Mouse (Mus musculus) urinary bladder, postnatal 36 days (tissue): ENCODE measurements around the gene Fam98a.

Experiments
- DNase-seq, 2 experiments: peaks; one replicate each; pipeline ENCODE4 v3.0.0; 2022; ENCODE audit warnings: low spot score in 2 of 2, mixed read lengths in 1 of 2

Gene Fam98a

DNA sequence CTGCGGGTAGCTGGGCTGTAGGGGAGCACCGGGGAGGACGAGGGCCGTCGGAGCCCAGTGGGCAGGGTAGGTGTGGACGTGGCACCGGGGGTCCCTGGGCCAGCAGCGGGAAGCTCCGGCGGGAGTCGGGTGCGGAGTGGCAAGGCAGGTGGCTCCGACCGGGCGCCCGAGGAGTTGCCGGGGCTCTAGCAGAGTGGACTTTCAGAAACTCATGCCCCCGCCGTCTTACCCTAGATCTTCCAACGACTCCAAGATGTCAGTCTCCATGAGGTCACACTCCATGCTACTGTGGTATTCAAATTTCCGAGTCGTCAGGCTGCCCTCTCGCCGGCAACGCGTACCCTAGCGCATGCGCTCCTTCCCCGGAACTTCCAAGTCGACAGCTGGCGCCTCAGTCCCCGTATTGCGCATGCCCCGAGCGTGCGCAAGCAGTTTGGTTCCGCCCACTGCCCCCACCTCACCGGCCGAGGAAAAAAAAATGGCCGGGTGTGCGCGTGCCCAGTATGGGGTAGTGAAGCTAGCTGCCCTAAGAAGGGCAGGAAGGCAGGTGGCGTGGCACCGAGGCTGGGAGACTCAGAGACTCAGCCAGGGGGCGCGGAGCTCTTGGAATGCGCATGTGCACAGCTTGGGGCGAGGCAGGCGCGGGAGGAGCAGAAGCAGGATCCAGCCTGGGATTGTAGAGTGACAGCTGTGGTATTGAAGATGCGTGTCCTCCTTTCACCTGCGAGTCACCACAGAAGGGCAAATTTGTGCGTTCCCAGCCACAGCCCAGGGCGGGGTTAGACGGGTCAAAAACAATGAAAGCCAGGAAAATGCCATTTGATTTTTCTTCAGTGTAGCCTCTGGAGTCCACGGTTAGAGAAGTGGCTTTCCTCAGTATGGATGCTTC is at the start of gene Fam98a:
Fam98a (minus strand) TSS at position 435 of the 889 bp plus-strand sequence.
- peak; percentile 97 for DNase-seq

DNA sequence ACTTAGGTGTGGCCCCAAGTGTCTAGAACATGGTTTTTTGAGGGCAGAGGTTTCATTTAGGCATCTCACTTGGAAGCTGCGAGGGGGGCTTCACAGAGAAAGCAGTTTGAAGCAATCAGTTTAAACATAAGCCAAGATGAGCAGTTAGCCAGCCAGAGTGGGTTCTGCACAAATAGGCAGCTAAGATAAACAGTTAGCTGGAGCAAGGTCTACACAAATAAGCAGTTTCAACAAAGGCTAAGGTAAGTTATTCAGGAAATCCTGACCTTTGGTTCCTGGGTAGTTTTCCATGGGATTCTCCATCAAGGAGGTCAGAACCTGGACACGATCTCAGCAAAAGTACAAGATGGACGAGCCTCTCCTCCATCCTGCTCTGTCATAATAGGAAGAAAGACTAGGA is 46.9 kb upstream of the Fam98a start:
- no peak for DNase-seq

DNA sequence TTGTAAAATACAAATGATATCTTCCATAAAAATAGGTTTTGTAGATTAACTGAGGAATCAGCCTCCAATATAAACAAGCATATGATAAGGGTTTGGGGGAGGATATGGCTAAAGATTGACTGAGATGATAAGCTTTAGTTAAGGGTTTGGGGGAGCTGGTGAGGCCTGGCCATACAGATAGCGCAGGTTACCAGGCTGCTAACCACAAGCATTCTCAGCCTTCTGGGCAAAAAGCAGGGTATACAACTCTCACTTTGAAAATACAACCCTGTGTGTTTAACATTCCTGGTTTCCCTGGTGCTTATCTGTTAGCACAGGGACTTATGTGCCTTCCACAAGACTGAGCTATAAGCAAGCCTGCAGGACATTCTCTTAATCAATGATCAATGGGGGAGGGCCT is 31.0 kb upstream of the Fam98a start:
- DNase-seq = no peak

DNA sequence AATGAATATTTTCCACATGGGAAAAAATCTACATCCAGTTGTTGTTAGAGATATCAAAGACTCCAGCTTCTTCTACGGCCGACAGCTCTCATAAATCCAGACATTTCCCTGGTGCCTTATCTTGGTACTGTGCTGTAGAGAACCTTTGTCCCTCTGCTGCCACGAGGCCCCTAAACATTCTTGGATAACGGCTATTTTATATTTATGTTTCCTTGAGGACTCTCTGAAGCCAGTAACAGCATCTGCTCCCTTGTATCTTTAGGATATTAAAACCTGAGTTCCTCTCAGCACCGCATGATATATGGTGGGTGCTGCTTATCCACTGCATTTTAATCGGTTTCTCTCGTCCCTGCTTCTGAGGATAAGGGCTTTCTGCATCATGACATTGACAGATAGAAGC is 23.9 kb upstream of the Fam98a start:
- DNase-seq = no peak

DNA sequence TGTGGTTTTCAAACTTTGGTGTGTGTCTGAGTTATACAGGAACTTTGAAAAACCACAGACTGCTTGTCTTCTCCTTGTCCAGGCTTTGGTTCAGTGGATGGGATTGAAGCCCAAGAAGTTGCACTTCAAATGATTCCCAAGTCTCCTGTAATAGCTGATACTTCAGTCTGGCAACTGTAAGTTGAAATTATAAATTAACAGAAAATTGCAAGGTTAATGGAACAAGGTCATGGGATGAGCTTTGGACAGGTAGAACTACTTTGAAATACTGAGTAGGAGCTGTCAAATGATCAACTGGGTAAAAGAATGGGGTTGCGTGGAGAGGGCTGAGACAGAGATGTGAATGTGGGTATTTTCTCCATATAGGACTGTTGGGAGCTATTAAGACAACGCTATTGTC is 6.3 kb upstream of the Fam98a start:
- no peak for DNase-seq

DNA sequence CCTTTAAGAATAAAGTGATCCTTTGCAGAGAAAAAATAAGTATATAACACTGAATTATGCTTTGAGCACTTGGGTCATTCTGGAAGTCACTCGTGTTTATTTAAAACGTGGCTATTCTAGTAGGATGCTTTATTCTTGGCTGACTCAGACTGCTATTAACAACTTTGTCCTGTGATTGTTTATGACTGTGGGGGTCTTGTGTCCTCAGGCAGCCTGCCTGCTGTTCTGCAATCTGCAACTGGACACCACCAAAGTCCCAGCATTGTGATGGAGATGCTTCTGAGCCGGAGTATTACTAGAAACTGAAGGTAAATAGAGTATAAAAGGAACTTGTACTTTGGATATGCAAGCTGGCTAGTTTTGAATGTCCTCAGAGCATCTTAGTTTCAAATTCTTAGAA is 5.3 kb upstream of the Fam98a start:
- DNase-seq = no peak

DNA sequence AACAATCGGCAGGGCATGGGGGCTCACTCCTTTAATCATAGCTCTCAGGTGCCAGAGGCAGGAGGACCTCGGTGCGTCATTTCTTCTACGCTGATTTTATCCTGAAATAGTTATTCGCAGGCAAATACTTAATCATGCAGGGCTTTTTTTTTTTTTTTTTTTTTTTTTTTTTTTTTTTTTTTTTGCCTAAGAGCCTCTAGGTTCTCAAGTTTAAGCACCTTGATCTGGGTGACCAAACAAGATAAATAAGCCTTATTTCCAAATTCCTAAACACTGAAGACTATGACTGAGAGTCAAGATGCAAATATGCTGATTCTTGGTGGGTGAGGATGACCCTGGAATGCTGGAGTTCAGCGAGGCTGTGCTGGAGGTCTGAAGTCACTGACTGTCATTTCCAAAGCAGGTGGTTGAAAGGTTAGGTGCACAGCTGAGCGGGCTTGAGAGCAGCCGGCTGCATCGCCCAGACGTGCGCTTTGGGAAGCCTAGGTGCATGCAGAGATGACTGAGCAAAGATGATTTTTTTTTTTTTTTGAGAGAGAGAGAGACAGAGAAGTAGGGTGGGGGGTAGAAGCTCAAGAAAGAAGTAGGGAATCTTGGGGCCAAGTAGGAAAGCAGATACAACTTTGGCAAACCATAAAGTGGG is 854 bp downstream of the Fam98a start:
- DNase-seq = no peak

DNA sequence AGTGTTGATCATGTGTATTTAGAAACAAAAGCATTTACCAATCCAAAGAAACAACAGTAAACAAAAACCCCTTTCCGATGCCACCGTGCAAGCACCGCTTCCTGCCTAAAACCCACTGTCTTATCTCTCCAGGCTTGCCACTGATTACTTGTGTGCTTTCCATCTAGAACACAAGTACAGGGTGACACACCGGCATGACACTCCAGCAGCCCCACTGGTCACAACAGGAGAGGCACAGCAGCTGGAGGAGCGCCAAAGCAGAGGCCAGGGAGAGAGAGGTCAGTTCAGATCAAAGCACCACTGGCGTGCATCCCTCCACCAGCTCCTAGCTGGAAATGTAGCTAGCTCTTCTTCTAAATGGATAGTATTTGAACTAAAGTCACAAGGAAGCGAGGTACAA is 7.5 kb downstream of the Fam98a start:
- DNase-seq = no peak

DNA sequence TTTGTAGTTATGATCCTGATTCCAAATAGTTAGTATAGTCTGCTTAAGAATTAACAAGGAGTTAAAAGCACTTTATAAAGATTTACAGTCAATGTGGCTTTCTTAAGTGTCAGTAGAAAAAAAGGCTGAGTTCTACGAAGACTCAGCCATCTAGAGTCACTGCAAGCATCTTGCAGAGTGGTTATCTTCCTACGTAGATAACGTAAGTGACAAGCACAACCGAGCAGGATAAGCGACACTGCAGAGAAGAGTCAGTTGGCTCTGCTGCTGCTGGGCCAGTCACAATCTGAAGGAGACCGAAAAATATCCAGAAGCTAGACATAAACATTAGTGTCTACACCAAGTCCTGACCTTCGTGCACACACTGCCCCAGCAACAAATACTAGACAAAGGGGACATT is 8.3 kb downstream of the Fam98a start:
- no peak for DNase-seq

DNA sequence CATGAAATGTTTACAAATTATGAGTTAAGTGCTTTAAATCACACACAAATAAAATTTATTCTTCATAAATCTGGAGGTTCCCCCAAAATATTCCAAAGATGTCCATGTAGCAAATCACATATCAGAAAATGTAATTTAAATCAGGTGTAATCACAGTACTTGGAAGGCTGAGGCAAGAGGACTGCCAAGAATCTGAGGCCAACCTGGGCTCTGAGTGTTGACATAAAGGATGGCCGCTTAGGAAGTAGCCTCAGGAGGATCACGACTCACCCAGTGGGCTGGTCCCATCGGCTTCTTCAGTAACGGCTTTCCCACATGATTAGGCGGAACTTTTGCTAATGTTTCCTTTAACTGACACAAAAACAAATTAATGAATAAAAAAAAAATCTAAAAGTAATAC is 11.9 kb downstream of the Fam98a start:
- no peak for DNase-seq

DNA sequence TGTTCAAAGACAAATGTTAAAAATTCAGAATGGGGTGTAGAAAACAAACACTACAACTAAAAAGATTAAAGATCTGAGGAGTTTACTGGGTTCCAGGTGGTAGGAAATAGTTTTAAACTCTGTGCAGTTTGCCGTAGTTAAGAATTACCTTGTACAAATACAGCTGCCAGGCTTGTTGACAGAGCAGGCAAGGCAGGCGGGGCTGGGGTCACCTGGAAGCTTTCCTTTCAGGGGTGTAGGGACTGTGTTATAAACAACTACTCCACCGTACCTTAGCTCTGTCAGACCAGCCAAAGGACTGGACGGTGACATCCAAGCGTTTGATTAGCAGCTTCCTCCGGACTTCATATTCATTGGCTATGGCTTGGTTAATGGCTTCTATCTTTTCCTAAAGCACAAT is 12.6 kb downstream of the Fam98a start:
- DNase-seq = no peak

DNA sequence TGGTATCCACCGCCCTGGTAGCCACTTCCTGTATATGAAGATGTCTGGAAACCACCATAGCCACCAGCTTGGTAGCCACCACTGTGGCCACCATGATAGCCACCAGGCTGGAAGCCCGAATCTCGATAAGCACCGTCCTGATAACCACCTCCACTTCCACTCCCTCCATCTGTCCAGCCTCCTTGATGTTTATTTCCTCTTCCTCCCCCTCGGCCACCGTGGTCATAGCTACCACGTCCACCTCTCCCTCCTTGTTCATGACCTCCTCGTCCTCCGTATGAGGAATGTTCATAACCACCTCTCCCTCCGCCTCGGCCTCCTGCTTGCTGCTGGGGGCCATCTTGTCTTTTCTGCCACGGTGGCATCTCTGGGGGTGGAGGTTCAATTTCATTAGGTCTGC is 13.3 kb downstream of the Fam98a start:
- DNase-seq = no peak

DNA sequence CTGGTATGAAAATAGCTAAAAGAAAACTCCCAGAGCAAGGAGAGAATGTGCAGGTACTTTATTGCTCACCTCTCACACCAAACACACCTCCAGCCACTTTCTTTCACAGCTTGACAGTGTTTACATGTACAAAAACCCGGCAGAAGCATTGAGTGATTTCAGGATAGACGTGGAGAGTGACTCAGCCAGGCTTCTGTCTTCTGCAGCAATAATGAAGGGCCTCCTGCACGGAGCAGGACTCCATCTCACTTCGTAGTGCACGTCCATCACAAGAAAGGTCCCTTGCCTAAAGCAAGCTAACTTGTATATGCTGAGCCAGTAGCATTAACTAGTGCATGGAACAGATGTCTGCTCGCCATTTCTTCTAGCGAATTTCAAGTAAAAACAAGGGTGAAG is 14.7 kb downstream of the Fam98a start:
- no peak for DNase-seq

DNA sequence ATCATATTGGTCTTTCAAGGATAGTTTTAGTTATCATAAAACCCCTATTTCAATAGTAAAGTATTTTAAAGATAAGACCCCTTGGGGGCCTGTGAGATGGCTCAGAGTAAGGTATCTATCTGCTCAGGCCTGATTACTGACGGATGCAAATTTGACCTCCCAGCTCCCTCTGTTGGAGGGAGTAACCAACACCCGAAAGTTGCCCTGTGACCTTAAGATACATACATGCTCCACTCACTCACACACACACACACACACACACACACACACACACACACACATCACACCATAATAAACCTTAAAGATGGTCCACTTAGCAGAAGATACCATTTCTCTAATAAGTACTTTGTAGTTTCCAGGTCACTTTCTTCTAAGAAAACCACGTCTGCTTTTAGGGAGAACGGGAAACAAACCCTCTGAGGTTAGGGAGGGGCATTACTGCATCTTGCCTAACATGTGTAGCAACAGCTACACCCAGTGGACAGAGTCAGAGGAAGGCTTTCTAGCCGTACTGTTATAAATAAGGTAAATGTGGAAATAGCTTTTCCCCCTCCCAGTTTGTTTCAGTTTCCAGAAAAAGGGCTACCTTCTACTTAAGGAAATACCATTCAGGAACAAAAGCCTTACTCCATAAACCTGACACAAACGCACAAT is 15.2 kb downstream of the Fam98a start:
- DNase-seq = peak; percentile 21 to 22

DNA sequence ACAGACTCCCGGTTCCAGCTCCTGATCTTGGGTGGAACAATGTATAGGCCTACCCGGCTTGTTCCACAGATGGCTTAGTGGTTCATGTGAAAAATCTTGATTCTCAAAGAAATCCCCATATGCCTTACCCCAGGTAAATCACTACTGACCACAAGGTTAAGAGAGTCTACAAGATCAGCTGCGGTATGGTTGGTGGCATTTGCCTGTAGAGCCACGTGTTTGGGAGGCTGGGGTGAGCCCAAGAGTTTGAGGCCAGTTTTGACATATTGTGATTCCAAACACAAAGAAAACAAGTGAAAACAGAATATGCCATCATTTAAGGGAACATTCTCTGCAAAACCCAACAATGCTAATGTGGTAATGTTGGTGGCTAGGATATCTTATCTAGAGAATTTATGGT is 16.1 kb downstream of the Fam98a start:
- DNase-seq = no peak

DNA sequence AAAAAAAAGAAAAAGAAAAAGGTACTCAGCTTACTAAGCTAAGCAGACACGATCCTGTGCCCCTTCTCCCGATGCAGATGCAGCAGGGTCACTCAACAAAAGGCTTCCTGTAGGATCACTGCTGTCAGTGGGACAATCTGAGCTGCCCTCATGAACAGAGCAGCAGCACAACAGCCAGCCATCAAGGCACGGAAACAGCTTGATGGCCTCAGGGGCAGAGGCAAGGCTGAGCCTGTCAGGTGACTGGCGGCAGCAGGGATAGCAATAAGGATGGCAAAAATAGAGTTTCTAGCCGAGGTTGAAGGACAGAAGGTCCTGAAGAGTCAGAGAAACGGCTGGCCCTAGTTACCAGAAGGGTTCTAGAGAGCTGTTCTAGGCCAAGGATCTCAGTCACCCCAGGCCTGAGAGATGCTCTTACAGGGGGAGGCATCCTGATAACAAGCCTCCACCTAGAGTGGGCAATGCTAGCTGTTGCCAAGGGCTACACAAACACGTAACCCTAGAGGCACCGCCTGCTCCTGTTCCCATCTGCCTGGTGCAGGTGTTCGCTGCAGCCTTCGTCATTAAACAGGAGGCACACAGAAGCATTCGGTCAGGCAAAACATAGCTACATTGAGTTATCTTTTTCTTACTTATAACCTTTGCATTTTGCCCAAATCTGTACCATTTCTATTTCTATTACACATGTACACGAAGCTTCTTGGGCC is 17.3 kb downstream of the Fam98a start:
- DNase-seq = no peak

DNA sequence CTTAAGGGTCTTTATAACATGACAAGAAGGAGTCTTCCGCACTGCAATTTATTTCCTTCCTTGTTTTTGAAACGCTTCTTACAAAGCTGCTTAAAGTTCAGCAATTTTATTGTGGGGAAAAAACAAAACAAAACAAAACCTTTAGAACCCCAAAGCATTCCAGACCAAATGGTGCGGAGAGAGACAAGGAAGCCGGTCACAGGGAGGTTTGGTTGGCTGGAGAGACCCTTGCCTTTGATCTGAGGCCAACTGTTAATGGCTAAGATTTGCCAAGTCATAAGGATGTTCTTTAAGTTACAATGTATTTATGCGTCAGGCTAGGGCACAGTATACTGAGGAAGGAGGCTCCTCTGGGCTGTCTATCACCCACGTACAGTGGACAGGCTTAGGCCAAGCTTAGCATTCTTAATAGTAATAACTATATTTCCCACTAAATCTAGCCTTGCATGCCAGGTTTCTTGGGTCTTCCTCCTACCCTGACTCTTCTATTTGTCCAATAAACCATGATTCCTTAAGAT is 19.2 kb downstream of the Fam98a start:
- no peak for DNase-seq

DNA sequence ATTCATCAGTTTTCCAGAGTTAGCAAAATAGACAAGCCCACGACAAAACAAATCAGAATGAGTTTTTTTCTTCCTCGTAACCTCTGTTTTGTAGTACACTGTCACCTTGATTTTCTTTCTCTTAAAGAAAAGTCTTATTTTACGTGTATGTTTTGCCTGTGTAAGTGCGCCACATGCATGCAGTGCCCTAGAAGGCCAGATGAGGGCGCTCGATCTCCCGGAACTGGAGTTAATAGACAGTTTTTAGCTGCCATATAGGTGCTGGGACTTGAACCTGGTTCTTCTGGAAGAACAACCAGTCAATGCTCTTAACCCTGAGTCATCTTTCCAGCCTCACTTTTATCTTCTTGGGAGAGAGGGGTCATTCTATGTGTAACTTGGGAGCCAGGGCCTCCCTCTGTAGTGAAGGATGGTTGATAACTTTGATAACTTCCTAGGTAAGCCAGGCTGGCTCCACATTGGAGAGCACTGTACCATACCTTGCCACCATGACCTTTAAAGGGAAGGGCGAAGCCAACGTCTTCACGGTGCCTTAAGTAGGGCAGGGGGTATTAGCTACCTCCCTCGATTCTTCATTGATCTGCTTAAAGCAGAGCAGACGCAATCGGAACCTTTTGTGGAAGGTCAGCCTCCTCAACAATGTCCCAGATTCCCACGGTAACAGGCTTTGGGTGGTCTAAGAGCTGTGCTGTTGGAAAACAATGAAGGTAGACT is 22.4 kb downstream of the Fam98a start:
- DNase-seq = no peak

DNA sequence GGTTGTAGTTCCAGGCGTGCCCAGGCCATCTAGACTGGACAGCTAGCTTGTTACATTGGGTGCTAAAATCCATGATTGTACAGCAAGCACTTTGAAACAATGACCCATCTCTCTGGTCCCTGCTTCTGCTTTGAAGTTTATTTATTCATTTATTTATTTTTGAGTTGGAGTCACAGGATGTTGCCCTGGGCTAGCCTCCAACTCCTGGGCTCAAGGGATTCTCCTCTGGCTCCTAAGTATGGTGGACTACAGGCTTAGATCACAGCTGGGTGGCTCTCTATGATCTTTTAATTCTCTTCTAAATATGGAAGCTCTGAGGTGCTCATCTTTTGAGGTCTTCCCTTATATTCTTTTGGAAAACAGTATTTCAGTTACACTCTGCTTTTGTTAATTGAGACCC is 25.3 kb downstream of the Fam98a start:
- DNase-seq = no peak

DNA sequence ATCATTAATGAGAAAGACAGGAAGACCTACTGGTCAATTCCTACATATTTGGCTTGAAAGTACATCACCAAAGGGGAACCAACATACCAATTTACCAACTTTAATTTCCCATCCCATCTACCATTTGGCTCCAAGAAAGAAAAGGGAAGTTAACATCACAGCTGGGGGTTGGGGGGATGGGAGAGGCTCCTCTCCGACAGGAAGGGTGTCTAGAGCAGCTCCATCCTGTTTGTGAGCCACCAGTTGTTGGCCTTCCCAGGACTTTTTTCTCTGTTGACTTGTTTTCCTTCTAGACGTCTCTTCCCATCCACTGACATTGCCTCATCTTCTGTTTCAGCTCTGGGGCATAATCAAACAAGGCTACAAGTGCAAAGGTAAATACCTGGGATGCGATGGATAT is 27.9 kb downstream of the Fam98a start:
- DNase-seq = no peak

DNA sequence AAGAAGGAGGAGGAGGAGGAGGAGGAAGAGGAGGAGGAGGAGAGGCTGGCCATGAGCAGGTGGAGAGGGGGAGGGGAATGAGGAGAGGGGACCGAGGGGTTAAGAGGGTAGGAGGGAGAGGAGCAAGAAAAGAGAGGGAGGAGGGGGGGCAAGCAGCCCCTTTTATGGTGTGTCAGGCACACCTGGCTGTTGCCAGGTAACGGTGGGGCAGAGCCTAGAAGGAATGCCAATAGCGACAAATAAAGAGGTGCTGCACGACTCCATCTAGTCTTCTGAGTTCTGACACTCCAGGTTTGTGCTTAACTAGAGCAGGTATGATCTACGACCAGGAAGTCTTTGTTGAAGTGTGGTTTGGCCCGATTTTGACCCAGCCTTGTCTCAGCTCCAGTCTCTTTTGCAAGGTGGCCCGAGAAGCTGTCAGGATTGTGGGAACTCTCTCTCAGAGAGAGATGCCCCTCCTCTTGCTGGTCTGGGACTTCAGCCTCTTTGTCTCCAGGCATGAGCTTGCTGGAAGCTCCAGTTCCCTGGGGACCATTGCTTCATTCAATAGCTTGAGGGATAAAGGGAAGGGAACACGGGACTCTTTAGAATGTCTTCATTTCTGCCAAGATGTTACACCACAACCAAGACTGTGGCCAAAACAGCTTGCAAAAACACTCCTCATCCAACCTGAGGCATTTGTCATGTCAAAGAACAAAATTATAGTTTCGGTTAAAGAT is 29.2 kb downstream of the Fam98a start:
- DNase-seq = peak in 1 of 2 experiments; percentile 65
